Mouse (Mus musculus) liver, adult 2 months (tissue): ENCODE measurements around the gene Sec11a. TPM values are rescaled to one million over a fixed set of nuclear protein-coding genes. Genes with fewer than 3 reads are reported as not detected.

ENCODE experiments used
- DNase-seq: peaks from one replicate; pipeline ENCODE4 v3.0.0-alpha.2; 2011; ENCODE audit warnings: low read depth, low spot score; ENCODE audit errors: extremely low read depth
- H3K27ac ChIP-seq: fragments of 200-500 bp; replicated peaks from 2 replicates; pipeline ENCODE4 v1.5.1; 2012; ENCODE audit warnings: low read depth, mild to moderate bottlenecking, control low read depth, inconsistent platforms, low read length; ENCODE audit not compliant: insufficient read depth
- H3K27me3 ChIP-seq: fragments of 200-500 bp; 2 replicates; pipeline ENCODE4 v1.6.1; 2012; ENCODE audit warnings: mild to moderate bottlenecking, moderate library complexity, low read length, inconsistent platforms; ENCODE audit not compliant: control insufficient read depth, insufficient read depth
- H3K36me3 ChIP-seq: fragments of 200-500 bp; 2 replicates; pipeline ENCODE4 v1.6.1; 2012; ENCODE audit warnings: low read length, inconsistent platforms; ENCODE audit not compliant: control insufficient read depth, insufficient read depth
- H3K4me1 ChIP-seq: fragments of 200-500 bp; 2 replicates; pipeline ENCODE4 v1.6.1; 2011; ENCODE audit warnings: low read length; ENCODE audit not compliant: control insufficient read depth, insufficient read depth
- H3K4me3 ChIP-seq: fragments of 200-500 bp; 2 replicates; pipeline ENCODE4 v1.5.1; 2011; ENCODE audit warnings: low read depth, mild to moderate bottlenecking, control low read depth, low read length, moderate library complexity; ENCODE audit not compliant: insufficient read depth
- H3K79me2 ChIP-seq: fragments of 200-500 bp; 2 replicates; pipeline ENCODE4 v1.6.1; 2012; ENCODE audit warnings: inconsistent platforms, mild to moderate bottlenecking, low read length, moderate library complexity; ENCODE audit not compliant: control insufficient read depth, insufficient read depth
- H3K9ac ChIP-seq: fragments of 200-500 bp; 2 replicates; pipeline ENCODE4 v1.6.1; 2012; ENCODE audit warnings: low read depth, mild to moderate bottlenecking, control low read depth, inconsistent platforms, low read length
- CTCF ChIP-seq: fragments of 200-500 bp; IDR thresholded peaks from 2 replicates; pipeline ENCODE4 v1.5.1; 2011; ENCODE audit warnings: low read depth, low read length, control low read depth
- POLR2A ChIP-seq: fragments of 200-500 bp; IDR thresholded peaks from 2 replicates; pipeline ENCODE4 v1.6.1; 2011; ENCODE audit warnings: low read length, control low read depth; ENCODE audit not compliant: insufficient read depth; ENCODE audit errors: extremely low read depth
- WGBS: fragments of 180-500 bp; shearing (Covaris S2); methylation state at CpG from one replicate; pipeline ENCODE4 v1.1.7; 2018; 5-methylcytosine and 5-hydroxymethylcytosine counted together
- polyA plus RNA-seq: library from polyadenylated mRNA; depleted of rRNA; stranded (reverse); fragments of >200 nt; gene quantifications from 2 replicates; pipeline ENCODE4 v1.2.3, GENCODE M21; 2012
- total RNA-seq: library from RNA; depleted of rRNA; stranded (reverse); fragments of >200 nt; gene quantifications from 2 replicates; pipeline ENCODE4 v1.2.3, GENCODE M21; 2014

Sec11a gene
- total and polyA plus RNA-seq, 2 experiments = 64.6 to 103 TPM

DNA sequence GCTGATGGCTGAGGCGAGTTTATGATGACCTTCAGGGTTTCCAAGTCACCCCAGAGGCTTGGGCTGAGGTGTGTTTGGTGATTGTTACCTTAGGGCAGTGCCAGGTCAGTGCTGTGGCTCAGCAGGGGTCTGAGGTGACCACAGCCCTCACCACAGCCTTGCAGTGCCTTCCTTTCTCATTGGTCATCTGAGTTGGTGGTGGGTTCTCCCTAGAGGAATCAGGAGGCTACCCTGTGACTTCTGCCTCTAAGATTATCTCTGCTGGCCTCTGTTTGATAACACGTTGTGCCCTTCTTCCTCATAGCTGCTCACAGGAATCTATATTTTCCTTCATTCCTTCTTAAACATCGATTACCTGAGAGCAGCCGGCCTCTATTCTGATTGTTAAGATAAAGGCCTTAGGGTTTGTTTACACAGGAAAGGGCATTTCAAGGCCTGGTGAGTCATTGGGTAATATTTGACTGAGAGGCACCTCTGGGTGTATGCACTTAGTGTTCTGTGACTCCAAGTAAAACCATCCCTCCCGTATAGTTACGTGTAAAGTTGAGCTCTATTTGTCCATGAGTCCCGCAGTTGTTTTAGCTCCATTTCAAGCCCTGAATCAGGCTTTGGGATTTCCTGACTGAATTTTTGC, 80.9 kb downstream of the Sec11a start:
- peak; percentile 87 for DNase-seq
- peaks cover 16% of the 10 kb centered on the region for H3K4me1 ChIP-seq
- no peak overlapping the region for H3K4me3 ChIP-seq
- H3K36me3 ChIP-seq = peaks cover 7% of the 10 kb centered on the region
- 22% methylated on average over 7 of the region's 7 CpGs for WGBS
- peak overlapping the region; percentile 24 for H3K27ac ChIP-seq
- H3K79me2 ChIP-seq = peaks cover 6% of the 10 kb centered on the region
- TF ChIP-seq POLR2A (no peak), CTCF (no peak)
- no peaks in the 10 kb centered on the region for H3K27me3 ChIP-seq
- H3K9ac ChIP-seq = no peak overlapping the region

- DNase-seq = no peak
- peaks cover 6% of the 10 kb centered on the region for H3K36me3 ChIP-seq
- H3K79me2 ChIP-seq = peaks cover 6% of the 10 kb centered on the region
- TF ChIP-seq CTCF (no peak), POLR2A (no peak)
- no peak overlapping the region for H3K9ac ChIP-seq
- peak overlapping the region; percentile 65 for H3K27ac ChIP-seq
- no peaks in the 10 kb centered on the region for H3K27me3 ChIP-seq
- peaks cover 20% of the 10 kb centered on the region for H3K4me1 ChIP-seq
- WGBS = 87% methylated on average over 7 of the region's 7 CpGs
- no peak overlapping the region for H3K4me3 ChIP-seq
These were observed 82.1 kb downstream of the Sec11a start for GRCm38 (mm10) chr7:80865521-80865920.

- no peak for TF ChIP-seq CTCF
- no peak for TF ChIP-seq POLR2A
- 72% methylated on average over 8 of the region's 8 CpGs for WGBS
- peaks cover 6% of the 10 kb centered on the region; the same call in 1 of the 2 replicates for H3K79me2 ChIP-seq
- H3K27me3 ChIP-seq = no peaks in the 10 kb centered on the region
- peaks cover 20% of the 10 kb centered on the region for H3K4me1 ChIP-seq
- peaks cover 5% of the 10 kb centered on the region for H3K36me3 ChIP-seq
- H3K9ac ChIP-seq = no peak overlapping the region
- peak; percentile 28 for DNase-seq
- no peak overlapping the region for H3K4me3 ChIP-seq
- peak overlapping the region; percentile 65 for H3K27ac ChIP-seq
These were observed 82.7 kb downstream of the Sec11a start for GRCm38 (mm10) chr7:80864831-80865230.

DNA sequence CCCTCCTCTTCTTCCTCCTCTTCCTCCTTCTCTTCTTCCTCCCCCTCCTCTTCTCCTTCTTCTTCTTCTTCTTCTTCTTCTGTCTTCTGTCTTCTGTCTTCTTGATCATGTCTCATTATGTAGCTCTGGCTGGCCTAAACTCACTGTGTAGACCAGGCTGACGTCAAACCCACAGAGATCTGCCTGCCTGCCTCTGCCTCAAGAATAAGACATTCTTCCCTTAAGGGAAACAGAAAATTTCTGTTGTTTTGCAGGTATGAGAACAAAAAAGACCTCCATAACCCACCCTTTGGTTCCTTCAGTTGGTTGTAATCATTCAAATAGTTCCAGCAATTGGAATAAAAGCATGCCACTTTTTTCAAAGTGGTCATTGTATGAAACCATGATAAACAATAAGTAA, 83.4 kb downstream of the Sec11a start:
- Histone ChIP-seq H3K36me3 (peaks cover 5% of the 10 kb centered on the region), H3K4me1 (peaks cover 20% of the 10 kb centered on the region), H3K4me3 (no peak overlapping the region), H3K9ac (no peak overlapping the region), H3K27me3 (no peaks in the 10 kb centered on the region), H3K27ac (0 out of 2 replicates have a peak overlapping the region, but pooled peaks have one; percentile 34), H3K79me2 (peaks cover 6% of the 10 kb centered on the region; the same call in 1 of the 2 replicates)
- WGBS = 82% methylated on average over 1 of the region's 1 CpGs
- DNase-seq = no peak
- TF ChIP-seq CTCF (no peak), POLR2A (no peak)

DNA sequence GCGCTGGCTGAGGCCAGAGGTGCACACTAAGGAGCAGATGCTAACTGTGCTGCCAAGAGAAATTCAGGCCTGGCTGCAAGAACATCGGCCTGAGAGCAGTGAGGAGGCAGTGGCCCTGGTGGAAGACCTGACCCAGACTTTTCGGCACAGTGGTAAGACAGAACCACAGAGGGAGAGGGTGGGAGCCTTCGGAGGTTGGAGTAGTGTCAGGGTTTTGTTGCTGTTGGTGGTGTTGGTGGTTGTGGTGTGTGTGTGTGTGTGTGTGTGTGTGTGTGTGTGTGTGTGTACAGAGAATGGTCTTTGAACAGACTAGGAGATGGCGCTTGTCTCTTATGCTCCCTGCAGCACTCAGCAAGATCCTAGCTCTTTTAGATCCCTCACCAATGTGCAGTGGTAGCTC, 84.1 kb downstream of the Sec11a start:
- Histone ChIP-seq H3K9ac (peak overlapping the region; percentile 10; the same call in 1 of the 2 replicates), H3K27me3 (no peaks in the 10 kb centered on the region), H3K4me3 (no peak overlapping the region; the same call in 1 of the 2 replicates), H3K36me3 (peaks cover 5% of the 10 kb centered on the region), H3K79me2 (peaks cover 6% of the 10 kb centered on the region; the same call in 1 of the 2 replicates), H3K4me1 (peaks cover 20% of the 10 kb centered on the region), H3K27ac (peak overlapping the region; percentile 62)
- DNase-seq = no peak
- 70% methylated on average over 5 of the region's 5 CpGs for WGBS
- TF ChIP-seq CTCF = no peak
- no peak for TF ChIP-seq POLR2A

GRCm38 (mm10) chr7:80862475-80862874, 85.1 kb downstream of the Sec11a start:
- TF ChIP-seq POLR2A (no peak), CTCF (no peak)

More at GRCm38 (mm10) chr7:80862475-80862874, 85.1 kb downstream of the Sec11a start:
- Histone ChIP-seq H3K4me1 (peaks cover 20% of the 10 kb centered on the region), H3K79me2 (peaks cover 6% of the 10 kb centered on the region; the same call in 1 of the 2 replicates), H3K27ac (no peak overlapping the region), H3K27me3 (no peaks in the 10 kb centered on the region), H3K36me3 (no peaks in the 10 kb centered on the region; the same call in 1 of the 2 replicates), H3K9ac (no peak overlapping the region), H3K4me3 (no peak overlapping the region)
- WGBS = 91% methylated on average over 2 of the region's 2 CpGs
- DNase-seq = no peak
